Mouse (Mus musculus) layer of hippocampus, adult 9-11 months (tissue): ENCODE measurements around the gene Cebpb.

ENCODE experiments used
- DNase-seq: peaks from one replicate; pipeline ENCODE4 v3.0.0; 2022

Gene Cebpb

GRCm38 (mm10) chr2:167692831-167693230 is 4.1 kb downstream of the Cebpb start:
- DNase-seq, result no peak

DNA sequence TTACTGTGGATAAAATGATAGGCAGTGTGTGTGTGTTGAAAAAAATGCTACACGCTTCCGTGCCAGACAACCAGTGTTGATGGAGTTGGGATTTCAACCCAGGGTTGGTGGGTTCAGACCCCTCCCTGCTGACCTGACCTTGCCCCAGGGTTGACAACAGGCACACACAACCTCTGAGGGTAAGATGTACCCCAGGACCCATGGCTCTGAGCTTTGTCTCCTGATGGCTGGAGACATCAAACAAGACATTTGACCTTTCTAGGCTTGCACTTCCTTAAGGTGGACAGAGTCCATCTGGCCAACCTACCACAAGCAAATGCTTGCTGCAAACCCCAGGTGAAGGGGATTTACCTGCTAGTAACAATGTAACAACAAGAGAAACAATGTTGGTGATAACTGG is 4.8 kb downstream of the Cebpb start:
- DNase-seq, result no peak

DNA sequence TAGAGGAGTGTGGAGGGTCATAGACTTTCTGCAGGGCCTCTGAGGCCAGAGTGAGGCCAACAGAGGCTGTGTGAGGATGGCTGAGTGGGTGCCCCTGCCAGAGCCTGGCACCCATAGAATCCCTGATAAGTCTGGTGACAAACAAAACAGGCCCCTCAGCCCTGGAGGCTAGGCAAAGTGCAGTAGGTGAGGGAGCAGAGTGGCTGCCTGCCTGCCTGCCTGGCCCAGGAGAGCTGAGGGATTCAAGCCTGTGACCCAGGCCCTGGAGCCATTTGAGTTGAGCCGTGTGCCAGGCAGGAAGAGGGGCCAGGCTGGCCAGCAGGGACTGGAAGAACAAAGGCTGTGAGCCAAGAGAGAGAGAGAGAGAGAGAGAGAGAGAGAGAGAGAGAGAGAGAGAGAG is 5.5 kb downstream of the Cebpb start:
- no peak for DNase-seq

- no peak for DNase-seq
Measured at GRCm38 (mm10) chr2:167694963-167695362, 6.2 kb downstream of the Cebpb start.

GRCm38 (mm10) chr2:167695491-167695890 is 6.8 kb downstream of the Cebpb start:
- DNase-seq, result no peak

- DNase-seq, result no peak
Measured at GRCm38 (mm10) chr2:167696143-167696542, 7.4 kb downstream of the Cebpb start.

GRCm38 (mm10) chr2:167697902-167698301 is 9.2 kb downstream of the Cebpb start:
- no peak for DNase-seq

GRCm38 (mm10) chr2:167700018-167700417 is 11.3 kb downstream of the Cebpb start:
- DNase-seq, result no peak

- no peak for DNase-seq
Measured at GRCm38 (mm10) chr2:167701472-167701871, 12.8 kb downstream of the Cebpb start.

GRCm38 (mm10) chr2:167702126-167702525 is 13.4 kb downstream of the Cebpb start:
- DNase-seq, result no peak

GRCm38 (mm10) chr2:167704409-167704808 is 15.7 kb downstream of the Cebpb start:
- no peak for DNase-seq

DNA sequence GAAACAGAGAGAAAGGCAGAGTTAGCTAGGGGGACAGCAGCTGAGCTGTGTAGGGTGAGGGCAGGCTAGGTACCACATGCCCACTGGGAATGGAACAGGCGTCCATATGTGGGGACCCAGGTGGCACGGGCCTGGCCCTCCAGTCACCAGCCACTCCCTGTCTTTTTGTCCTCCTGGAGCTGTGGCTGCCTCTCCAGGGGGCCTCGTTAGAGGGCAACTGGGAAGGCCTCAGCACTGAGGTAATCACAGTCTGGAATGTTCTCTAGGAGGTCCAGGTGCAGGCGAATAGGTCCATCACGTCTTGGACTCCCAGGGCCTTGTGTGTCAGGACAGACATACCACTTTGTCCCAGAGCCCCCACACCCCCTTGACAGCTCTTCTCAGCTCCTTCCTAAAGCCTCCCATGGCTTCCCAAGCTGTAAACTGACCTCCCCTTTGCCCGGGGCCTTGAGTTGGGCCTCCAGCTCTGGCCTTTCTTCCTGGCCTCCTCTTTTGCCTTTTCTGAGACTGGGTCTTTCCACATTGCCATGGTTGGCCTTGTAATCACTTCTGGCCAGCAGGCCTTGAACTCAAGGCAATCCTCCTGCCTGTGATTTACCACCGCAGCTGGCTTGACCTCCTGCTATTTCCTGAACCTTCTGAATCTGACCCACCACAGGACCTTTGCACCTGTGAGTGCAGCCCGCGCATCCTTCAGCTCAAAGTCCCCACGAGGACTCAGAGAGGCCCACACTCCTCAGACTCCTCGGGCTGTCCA is 17.6 kb downstream of the Cebpb start:
- no peak for DNase-seq

DNA sequence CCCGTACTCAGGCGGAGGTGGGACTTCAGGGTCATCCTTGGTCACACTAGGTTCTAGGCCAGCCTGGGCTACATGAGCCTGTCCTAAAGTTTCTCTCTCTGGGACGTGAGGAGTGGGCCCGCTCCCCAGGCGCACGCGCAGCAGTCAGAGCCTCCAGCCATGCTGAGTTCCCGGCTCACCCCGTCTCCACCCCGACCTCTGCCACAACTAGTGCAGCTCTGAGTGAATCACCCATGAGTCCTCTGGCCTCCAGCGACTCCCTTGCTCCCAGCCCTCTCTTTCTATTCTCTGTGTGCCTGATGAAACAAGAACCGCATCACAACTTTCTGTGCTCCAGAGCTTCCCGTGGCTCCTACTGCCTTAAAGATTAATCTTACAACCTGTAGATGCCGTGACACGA is 19.7 kb downstream of the Cebpb start:
- DNase-seq, result no peak

- DNase-seq, result no peak
Measured at GRCm38 (mm10) chr2:167709969-167710368, 21.3 kb downstream of the Cebpb start.

GRCm38 (mm10) chr2:167710574-167710973 is 21.9 kb downstream of the Cebpb start:
- no peak for DNase-seq

GRCm38 (mm10) chr2:167712872-167713821 is 24.4 kb downstream of the Cebpb start:
- DNase-seq, result no peak

DNA sequence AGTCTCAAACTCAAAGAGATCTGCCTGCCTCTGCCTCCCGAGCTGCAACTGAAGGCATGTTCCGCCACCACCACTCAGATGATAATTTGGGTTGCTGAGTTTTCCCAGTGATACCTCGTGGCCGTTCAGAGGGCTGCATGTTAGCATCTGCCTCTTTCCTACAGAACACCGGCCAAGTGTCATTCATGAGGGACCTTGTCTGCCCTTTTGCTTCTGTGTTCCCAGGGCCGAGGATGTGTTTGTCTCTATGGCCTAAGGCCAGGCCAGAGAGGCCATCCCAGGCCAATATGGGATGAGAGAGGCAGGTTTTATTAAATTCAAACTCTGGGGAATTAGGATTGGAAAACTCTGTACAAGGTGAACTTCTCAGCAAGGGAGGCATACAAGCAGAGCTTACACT is 25.6 kb downstream of the Cebpb start:
- no peak for DNase-seq

DNA sequence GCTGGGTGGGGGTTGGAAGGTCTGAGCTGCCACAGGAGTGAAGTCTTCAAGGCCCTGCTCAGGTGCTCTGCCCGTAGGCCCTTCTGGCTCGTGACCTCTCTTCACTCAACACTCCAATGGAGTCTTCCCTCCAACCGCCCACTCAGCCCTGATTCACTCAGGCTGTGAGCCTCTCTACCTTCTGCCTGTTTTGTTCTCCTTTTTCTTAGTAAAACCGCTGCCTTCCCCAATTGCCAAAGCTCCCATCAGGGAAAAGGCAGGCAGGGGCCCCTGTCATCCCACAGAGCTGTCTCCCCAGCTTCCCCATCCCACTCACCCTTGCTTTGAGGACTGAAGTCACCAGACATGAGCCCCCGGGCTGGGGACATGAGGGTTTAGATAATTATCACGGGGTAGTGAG is 26.3 kb downstream of the Cebpb start:
- DNase-seq, result peak; percentile 34

- DNase-seq, result no peak
Measured at GRCm38 (mm10) chr2:167717208-167717607, 28.5 kb downstream of the Cebpb start.

- no peak for DNase-seq
Measured at GRCm38 (mm10) chr2:167719520-167719919, 30.8 kb downstream of the Cebpb start.

DNA sequence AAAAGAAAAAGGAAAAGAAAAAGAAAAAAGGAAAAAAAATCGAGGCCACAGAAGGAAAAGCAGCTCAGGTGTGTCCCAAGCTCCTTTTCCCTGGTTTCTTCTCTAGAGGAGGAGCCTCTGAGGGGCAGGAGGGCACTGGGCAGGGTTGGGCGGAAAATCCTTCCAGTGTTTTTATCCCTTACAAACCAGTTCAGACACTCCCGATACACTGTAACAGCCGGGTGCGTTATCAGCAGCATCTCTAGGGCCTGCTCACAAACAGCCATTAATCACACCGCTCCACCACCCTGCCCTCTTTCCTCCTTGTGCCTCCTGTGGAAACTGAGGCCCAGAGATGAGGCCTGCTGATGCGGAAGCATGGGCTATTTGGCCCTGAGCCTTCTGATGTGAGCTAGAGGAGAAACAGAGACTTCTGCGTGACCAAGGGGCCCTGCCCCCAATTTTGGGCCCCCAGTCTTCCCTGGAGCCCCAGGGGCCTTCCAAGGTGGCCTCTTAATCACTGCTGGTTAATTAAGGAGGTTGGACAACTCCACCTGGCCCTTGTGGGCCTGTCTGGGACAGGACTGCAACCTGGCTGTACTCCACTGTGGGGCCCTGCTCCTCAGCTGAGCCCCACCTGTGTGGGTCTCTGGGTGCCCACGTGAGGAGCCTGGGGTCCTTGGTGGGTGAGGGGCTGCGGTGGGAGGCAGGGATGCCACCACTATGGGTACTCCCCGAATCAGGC is 32.6 kb downstream of the Cebpb start:
- DNase-seq, result no peak

DNA sequence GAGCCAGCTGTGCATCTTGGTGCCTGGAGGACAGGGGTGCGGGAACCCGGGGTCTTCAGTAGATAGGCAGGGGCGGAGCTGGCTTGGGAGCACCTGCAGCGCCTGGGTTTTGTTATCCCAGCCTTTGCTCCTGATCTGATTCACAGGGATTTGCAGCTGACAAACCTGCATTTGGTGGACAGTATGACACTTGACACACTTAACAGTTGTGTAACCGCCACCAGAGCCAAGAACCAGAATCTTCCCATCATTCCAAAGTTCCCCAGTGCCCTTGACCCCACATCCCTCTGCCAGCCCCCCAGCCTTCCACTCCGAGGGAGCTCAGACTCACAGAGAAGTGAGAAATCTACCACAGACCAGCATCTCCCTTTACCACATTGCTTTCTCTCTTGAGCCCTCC is 33.8 kb downstream of the Cebpb start:
- no peak for DNase-seq

DNA sequence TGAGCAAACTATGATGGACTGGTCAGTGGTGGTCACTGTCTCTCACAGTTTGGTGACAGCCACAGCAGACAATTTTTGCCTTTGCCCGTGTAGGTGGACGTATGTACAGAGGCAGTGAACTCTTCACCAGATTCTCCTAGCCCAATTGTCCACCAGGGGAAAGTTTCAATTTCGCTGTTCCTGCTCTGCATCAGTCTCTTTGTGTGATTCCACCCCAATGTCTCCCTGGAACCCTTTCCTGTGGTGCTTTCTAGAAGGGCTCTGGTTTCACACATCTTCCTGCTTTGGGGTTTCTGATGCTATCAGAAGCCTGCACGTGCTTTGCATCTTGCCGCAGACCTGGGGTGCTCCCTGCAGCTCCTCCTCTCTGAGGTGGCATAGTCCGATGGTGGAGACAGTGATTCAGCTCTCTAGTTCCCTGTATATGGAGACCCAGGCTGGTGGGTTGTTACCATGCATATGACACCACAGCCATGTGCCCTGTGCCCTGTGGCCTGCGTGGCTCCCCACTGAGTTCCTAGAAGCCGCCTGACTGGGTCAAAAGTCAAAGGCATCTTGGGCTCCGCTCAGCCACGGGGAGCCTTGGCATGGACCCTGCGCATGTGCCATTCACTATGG is 35.0 kb downstream of the Cebpb start:
- DNase-seq, result no peak
